Mouse (Mus musculus): ENCODE measurements at regions not wholly inside any gene's neighbourhood (a gene's known extent, or its start where the extent isn't known, plus 50 kb on each side); places are given as distances from the start of the nearest gene placed in this dataset.
A peak's percentile ranks its signal among the peaks of the same experiment; 100 is the strongest.

DNA sequence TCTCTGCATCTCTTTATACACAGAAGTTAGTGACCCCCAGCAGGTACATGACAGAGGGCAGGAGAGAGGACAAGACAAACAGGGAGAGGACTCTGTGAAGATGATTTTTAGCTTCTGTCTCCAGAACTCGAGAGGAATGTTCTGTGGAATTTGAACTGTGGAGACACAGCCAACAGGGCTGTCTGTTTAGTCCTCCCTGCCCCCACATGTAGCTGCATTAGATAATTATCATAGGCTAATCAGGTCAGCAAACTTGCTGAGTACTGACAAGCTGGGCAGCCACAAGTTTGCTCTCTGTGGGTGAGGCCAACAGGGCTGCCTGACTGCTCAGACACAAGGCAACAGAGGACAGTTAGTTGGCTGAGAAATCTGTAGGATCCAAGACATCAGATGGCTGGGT is 329.0 kb upstream of the Zfp462 start:
- ATAC-seq (ENCODE audit: low FRiP score) = no peak

DNA sequence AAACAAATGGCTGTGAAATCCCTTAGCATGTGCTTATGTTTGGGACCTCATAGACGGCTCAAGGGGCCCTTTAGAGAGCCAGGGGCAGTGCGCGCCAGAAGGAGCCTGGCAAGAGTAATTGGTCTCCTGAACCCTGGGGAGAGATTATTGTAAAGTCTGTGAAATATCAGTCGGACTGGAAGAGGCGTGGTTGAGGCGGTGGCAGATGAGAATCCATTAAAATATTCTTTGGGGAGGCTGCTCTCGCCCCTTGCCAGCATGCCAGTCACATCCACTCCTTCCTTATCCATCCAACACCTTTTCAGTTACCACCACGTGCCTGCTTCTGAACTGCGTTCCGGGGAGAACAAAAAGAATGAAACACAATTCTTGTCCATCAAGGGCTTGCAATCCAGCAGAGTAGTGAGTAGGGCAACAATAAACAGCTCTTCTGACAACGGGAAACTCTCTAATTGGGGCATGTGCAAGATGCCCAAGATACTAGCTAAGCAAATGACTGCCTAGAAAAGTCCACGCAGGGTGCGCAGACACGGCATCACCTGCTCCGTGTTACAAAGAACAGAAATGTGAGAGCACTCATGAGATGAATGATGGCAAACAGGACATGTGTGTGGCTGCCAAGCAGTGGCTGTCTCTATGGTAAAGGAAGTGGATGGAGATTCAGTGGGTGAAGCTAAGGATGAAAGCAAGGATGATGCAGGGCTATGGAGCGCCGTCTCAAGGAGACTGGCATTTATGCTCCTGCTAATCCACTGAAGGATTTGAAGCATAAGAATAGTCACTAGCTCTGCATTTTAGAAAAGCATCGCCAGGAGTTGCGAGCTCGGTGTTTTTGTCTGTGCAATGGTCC is 320.6 kb upstream of the Zfp462 start:
- H3K4me3 ChIP-seq (replicated peaks) = no peak overlapping the region
- peaks cover 6% of the 10 kb centered on the region for H3K9me3 ChIP-seq
- H3K27me3 ChIP-seq = no peaks in the 10 kb centered on the region
- H3K4me2 ChIP-seq = peak overlapping the region; percentile 10; the same call in 1 of the 2 replicates
- no peak overlapping the region for H3K9ac ChIP-seq
- H3K27ac ChIP-seq = peak overlapping the region; percentile 39
- no peaks in the 10 kb centered on the region for H3K36me3 ChIP-seq (replicated peaks)
- peaks cover 9% of the 10 kb centered on the region for H3K4me1 ChIP-seq
- peak; percentile 81 for ATAC-seq (ENCODE audit: low FRiP score)
- 44% methylated on average over 20 of the region's 20 CpGs for WGBS

More for the DNA sequence above, 329.0 kb upstream of the Zfp462 start:
- 60% methylated on average over 1 of the region's 1 CpGs for WGBS
- H3K4me2 ChIP-seq = no peak overlapping the region
- no peak overlapping the region for H3K27ac ChIP-seq
- H3K9ac ChIP-seq = no peak overlapping the region
- H3K9me3 ChIP-seq = no peaks in the 10 kb centered on the region
- no peaks in the 10 kb centered on the region for H3K36me3 ChIP-seq (replicated peaks)
- no peaks in the 10 kb centered on the region for H3K27me3 ChIP-seq
- H3K4me3 ChIP-seq (replicated peaks) = no peak overlapping the region
- H3K4me1 ChIP-seq = peaks cover 27% of the 10 kb centered on the region

DNA sequence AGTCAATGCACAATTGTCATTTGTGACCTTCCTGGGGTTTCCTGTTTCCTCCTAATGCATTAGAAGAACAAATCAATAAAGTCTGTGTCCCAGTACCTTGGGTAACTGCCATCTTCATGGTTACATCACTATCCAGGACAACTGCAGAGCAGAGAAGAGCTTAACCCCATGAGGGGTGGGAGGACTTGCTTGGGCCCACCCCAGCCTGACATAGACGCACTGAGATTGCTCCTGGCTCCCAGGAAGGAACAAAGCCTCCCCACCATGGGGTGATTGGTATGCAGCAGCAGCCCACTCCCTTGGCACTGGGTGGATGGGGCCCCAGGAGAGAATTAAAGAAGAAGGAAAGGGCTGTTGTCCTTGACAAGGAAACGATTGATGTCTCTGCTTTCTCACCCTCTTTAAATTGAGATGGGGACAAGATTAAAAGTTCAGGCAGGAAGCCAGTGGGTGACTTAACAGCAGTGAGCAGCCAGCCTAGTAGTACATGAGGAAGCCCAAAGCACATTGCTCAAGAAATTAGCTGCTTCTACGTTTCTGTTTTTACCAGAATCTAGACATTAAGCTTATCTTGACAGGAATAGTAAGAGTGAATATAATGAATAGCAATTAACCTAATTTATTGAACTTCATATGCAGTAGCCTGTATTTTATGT is 307.7 kb upstream of the Zfp462 start:
- no peak for ATAC-seq (ENCODE audit: low FRiP score)
- no peak overlapping the region for H3K4me2 ChIP-seq
- H3K27ac ChIP-seq = no peak overlapping the region
- no peak overlapping the region for H3K9ac ChIP-seq
- no peaks in the 10 kb centered on the region for H3K36me3 ChIP-seq (replicated peaks)
- no peak overlapping the region for H3K4me3 ChIP-seq (replicated peaks)
- 0 out of 2 replicates have a peak, but pooled peaks cover 5% of the 10 kb centered on the region for H3K4me1 ChIP-seq
- no peaks in the 10 kb centered on the region for H3K27me3 ChIP-seq
- H3K9me3 ChIP-seq = no peaks in the 10 kb centered on the region
- WGBS = 38% methylated on average over 3 of the region's 3 CpGs

DNA sequence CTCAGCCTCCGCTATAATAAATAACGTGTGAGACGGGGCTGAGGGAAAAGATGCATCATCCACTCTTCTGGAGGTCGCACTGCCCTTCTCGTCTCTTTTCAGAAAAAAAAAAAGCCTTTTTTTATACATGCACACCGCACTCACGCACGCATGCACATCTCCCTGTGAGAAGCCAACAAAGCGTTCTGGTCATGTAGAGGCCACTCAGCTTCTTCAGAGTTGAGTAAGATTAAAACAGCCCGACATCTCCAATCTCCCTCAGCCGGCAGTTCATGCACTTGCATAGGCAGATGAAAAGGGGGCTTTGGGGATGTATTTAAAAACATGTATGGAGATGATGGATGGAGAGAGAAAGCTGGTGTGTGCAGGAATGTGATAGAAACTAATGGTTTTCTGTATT is 298.8 kb upstream of the Zfp462 start:
- Histone ChIP-seq H3K4me1 (peaks cover 13% of the 10 kb centered on the region), H3K4me2 (no peak overlapping the region), H3K9me3 (no peaks in the 10 kb centered on the region), H3K27ac (no peak overlapping the region), H3K36me3 (replicated peaks) (no peaks in the 10 kb centered on the region), H3K9ac (no peak overlapping the region), H3K4me3 (replicated peaks) (no peak overlapping the region), H3K27me3 (no peaks in the 10 kb centered on the region)
- no peak for ATAC-seq (ENCODE audit: low FRiP score)
- 80% methylated on average over 11 of the region's 11 CpGs for WGBS

DNA sequence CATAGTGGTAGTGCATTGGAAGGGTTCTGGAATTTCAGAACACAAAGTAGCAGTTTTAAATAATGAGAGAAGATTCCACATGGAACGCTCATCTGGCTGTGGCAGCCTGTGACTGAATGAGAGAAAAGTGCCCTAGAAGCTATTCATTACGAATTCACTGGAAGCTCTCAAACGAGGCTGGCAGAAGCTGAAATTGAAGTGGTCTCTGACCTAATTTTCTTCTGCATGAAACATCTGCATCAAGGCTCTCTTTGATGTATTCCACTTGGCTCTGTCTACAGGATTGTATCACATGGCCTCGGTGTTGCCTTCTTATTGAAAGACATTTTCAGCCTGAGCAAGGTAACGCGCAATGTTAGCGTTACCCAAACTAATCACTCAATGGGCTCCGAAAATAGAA is 298.4 kb upstream of the Zfp462 start:
- WGBS = 39% methylated on average over 8 of the region's 8 CpGs
- Histone ChIP-seq H3K4me3 (replicated peaks) (no peak overlapping the region), H3K27ac (no peak overlapping the region), H3K9ac (no peak overlapping the region), H3K27me3 (no peaks in the 10 kb centered on the region), H3K9me3 (no peaks in the 10 kb centered on the region), H3K4me2 (no peak overlapping the region), H3K4me1 (peaks cover 16% of the 10 kb centered on the region), H3K36me3 (replicated peaks) (no peaks in the 10 kb centered on the region)
- no peak for ATAC-seq (ENCODE audit: low FRiP score)

DNA sequence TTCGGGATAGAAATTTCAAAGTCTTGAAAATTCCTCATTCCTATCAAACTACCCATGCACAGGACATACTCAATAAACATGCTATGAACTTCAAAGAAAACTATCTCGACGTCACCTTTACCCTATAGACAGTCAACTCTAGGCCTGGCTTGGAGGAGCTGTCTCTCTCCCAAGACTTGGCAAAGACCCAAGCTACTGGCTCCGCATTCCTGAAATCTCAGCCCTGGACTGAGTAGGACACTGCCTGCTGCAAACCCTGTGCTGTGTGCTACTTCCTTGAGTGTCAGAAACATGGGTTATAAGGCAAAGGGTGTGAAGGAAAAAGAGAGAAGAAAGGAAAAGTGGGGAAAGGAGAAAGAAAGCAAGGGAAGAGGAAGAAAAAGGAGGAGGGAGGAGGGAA is 296.6 kb upstream of the Zfp462 start:
- H3K27me3 ChIP-seq = no peaks in the 10 kb centered on the region
- no peak overlapping the region for H3K27ac ChIP-seq
- H3K9ac ChIP-seq = no peak overlapping the region
- peaks cover 34% of the 10 kb centered on the region for H3K4me1 ChIP-seq
- H3K4me2 ChIP-seq = no peak overlapping the region
- no peaks in the 10 kb centered on the region for H3K36me3 ChIP-seq (replicated peaks)
- no peaks in the 10 kb centered on the region for H3K9me3 ChIP-seq
- WGBS = 89% methylated on average over 4 of the region's 4 CpGs
- H3K4me3 ChIP-seq (replicated peaks) = no peak overlapping the region
- ATAC-seq (ENCODE audit: low FRiP score) = no peak

DNA sequence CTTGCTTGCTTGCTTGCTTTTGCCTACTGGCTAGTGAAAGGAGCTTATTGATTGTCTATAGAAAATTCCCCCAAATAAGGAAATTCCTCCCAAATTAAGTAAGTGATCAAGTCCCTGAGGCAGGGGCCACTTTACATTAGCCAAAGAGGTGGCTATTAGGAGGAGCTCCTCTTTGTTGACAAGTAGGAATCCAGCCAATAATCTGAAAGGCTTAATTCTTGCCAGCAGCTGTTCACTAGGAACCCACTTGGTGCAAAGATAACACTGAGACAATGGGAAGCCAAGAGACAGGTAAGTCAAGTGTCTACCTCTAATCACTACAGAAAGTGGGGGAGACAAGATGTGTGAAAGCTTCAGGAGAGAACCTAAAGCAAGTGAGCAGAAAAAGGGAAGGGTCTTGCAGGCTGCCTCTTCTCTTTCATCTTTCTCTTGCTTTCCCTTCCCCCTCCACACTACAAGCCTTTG is 293.2 kb upstream of the Zfp462 start:
- no peaks in the 10 kb centered on the region for H3K36me3 ChIP-seq (replicated peaks)
- H3K27ac ChIP-seq = peak overlapping the region; percentile 93
- peaks cover 35% of the 10 kb centered on the region for H3K4me1 ChIP-seq
- H3K27me3 ChIP-seq = no peaks in the 10 kb centered on the region
- peak overlapping the region; percentile 31 for H3K4me2 ChIP-seq
- H3K9ac ChIP-seq = no peak overlapping the region; the same call in 1 of the 2 replicates
- no peaks in the 10 kb centered on the region for H3K9me3 ChIP-seq
- peak; percentile 1; the same call in 1 of the 2 replicates for ATAC-seq (ENCODE audit: low FRiP score)
- H3K4me3 ChIP-seq (replicated peaks) = no peak overlapping the region

DNA sequence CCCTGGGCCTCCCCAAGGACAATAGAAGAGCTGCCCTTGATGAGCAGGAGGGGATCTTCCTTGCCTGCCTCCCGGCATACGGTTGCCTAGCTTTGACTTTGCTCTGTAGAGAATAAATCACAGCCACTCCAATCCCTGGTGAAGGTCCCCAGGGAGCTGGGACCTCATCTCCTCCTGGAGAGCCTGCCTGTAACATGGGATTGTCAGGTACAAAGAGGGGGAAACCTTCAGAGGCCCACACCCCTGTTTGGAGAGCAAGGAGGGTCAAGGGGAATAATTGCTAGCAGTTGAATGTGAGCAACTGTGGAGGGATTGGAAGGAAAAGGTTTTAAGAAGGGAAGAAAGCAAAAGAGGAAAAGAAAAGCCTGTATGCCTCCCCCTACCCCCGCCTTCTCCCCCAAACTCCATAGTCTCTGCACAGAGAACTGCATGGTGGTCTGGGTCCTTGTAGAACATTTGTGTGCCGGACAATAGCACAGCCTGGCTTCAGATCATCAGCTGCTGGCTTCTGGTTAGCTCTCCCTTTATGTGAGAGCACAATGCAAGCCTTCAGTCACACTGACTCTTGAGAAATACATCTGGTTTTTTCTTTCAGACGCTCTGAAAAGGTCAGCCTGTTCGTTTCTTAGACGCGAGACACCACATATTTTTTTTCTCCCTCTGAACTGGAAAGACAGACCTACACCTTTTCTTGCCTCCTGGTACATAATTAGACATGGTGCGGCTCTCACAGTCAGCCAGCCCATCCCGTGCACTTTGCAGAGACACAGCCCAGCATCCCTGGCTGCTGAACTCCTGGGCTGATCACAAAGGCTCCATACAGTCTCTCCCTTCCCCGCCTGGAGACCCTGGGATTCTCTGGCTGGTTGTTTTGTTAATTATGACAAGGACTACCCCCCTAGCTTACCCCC is 292.5 kb upstream of the Zfp462 start:
- Histone ChIP-seq H3K27ac (peak overlapping the region; percentile 93), H3K4me3 (replicated peaks) (no peak overlapping the region)
- ATAC-seq (ENCODE audit: low FRiP score) = peak; percentile 86

DNA sequence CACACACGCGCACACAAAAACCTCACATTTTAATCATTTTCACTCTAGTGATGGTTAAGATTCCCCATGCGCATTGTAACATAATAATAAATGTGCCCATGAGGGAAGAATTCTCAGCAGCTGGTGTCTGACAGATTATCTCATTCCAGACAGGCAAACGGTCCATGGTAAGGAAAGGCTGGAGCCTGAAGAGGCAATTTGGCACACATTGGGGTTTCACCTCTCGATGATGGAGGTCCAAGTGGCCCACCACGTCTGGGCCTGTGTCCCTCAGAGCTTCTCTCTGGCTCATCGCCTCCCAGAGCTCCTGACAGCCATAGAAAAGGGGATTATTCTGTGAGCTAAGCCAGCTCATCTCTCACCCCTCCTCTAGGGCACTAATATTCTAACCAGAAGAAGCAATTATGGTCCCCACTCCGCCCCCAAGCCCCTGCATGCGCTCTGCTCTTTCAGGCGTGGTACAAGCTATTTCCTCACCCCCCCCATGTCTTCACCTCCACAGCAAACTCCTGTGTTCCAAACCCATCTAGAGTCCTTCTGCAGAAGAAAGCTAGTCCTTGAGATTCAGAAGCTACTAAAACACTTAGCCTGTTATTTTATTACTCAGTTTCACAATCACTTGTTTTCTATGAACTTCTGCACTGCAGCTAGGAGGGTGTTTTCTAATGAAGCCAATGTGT is 291.6 kb upstream of the Zfp462 start:
- Histone ChIP-seq H3K36me3 (replicated peaks) (no peaks in the 10 kb centered on the region), H3K4me3 (replicated peaks) (no peak overlapping the region), H3K27ac (peak overlapping the region; percentile 93), H3K9ac (no peak overlapping the region), H3K9me3 (no peaks in the 10 kb centered on the region), H3K27me3 (no peaks in the 10 kb centered on the region), H3K4me1 (peaks cover 28% of the 10 kb centered on the region), H3K4me2 (peak overlapping the region; percentile 31; the same call in 1 of the 2 replicates)
- ATAC-seq (ENCODE audit: low FRiP score) = peak; percentile 66
- 29% methylated on average over 10 of the region's 10 CpGs for WGBS

More for the DNA sequence above, 292.5 kb upstream of the Zfp462 start:
- H3K9ac ChIP-seq = no peak overlapping the region; the same call in 1 of the 2 replicates
- no peaks in the 10 kb centered on the region for H3K9me3 ChIP-seq
- H3K4me1 ChIP-seq = peaks cover 29% of the 10 kb centered on the region
- H3K4me2 ChIP-seq = peak overlapping the region; percentile 31
- no peaks in the 10 kb centered on the region for H3K27me3 ChIP-seq
- no peaks in the 10 kb centered on the region for H3K36me3 ChIP-seq (replicated peaks)
- WGBS = 4% methylated on average over 11 of the region's 11 CpGs

All from forebrain, embryonic 12.5 days (tissue).